Mouse (Mus musculus): ENCODE measurements around the gene Bzw1. TPM values are rescaled to one million over a fixed set of nuclear protein-coding genes. Genes with fewer than 3 reads are reported as not detected.

Gene Bzw1
- 192 and 230 TPM in 2 replicates for polyA plus RNA-seq (2015; fragmentation: Nextera tagmentation; extraction: Ambion mirVana)

GRCm38 (mm10) chr1:58392652-58393283 lies at the start of gene Bzw1:
TSS of gene Bzw1 (plus strand) at chr1:58392898.
- Histone ChIP-seq H3K4me3 (ENCODE audit: low read depth, low read length) (peak within 1 kb of the TSS; percentile 90), H3K36me3 (ENCODE audit: control insufficient read depth, insufficient read depth, low read length) (peaks cover 7% of the 10 kb centered on the region), H3K9ac (ENCODE audit: low read length) (peak within 1 kb of the TSS; percentile 99), H3K27ac (replicated peaks) (peak within 1 kb of the TSS; percentile 99), H3K4me2 (replicated peaks; ENCODE audit: low read depth) (peak within 1 kb of the TSS; percentile 77), H3K27me3 (ENCODE audit: control insufficient read depth, insufficient read depth, low read length) (no peaks in the 10 kb centered on the region), H3K4me1 (replicated peaks; ENCODE audit: control insufficient read depth, insufficient read depth) (no peaks in the 10 kb centered on the region; the same call in 1 of the 2 replicates), H3K9me3 (ENCODE audit: control insufficient read depth, low read length) (no peaks in the 10 kb centered on the region)
- TF ChIP-seq EP300 (optimal IDR thresholded peaks at IDR 0.05) (peak; percentile 99), CTCF (IDR thresholded peaks at IDR 0.05; ENCODE audit: low read depth) (no peak; the same call in 1 of the 2 replicates)
- under 1% methylated on average over 45 of the region's 61 CpGs for WGBS
- peak; percentile 94 for DNase-seq (ENCODE audit: low spot score)
- ATAC-seq (ENCODE audit: low FRiP score, low TSS enrichment), result peak; percentile 96

GRCm38 (mm10) chr1:58343861-58344260 lies 48.8 kb upstream of the Bzw1 start:
- H3K27me3 ChIP-seq (ENCODE audit: control insufficient read depth, insufficient read depth, low read length), result no peaks in the 10 kb centered on the region
- no peaks in the 10 kb centered on the region for H3K9me3 ChIP-seq (ENCODE audit: control insufficient read depth, low read length)
- no peak for DNase-seq (ENCODE audit: low spot score)
- H3K4me3 ChIP-seq (ENCODE audit: low read depth, low read length), result no peak overlapping the region
- no peaks in the 10 kb centered on the region for H3K36me3 ChIP-seq (ENCODE audit: control insufficient read depth, insufficient read depth, low read length)
- no peak overlapping the region for H3K4me2 ChIP-seq (replicated peaks; ENCODE audit: low read depth)
- 48% methylated on average over 4 of the region's 4 CpGs for WGBS
- H3K9ac ChIP-seq (ENCODE audit: low read length), result no peak overlapping the region
- peak; percentile 82 for ATAC-seq (ENCODE audit: low FRiP score, low TSS enrichment)
- no peaks in the 10 kb centered on the region for H3K4me1 ChIP-seq (replicated peaks; ENCODE audit: control insufficient read depth, insufficient read depth)
- TF ChIP-seq CTCF (IDR thresholded peaks at IDR 0.05; ENCODE audit: low read depth) (no peak), EP300 (optimal IDR thresholded peaks at IDR 0.05) (no peak)
- H3K27ac ChIP-seq (replicated peaks), result no peak overlapping the region

- TF ChIP-seq CTCF (IDR thresholded peaks at IDR 0.05; ENCODE audit: low read depth), result no peak
- no peak for TF ChIP-seq EP300 (optimal IDR thresholded peaks at IDR 0.05)
These were observed 48.1 kb upstream of the Bzw1 start for GRCm38 (mm10) chr1:58344570-58344969.

GRCm38 (mm10) chr1:58346159-58346558 lies 46.5 kb upstream of the Bzw1 start:
- H3K4me3 ChIP-seq (ENCODE audit: low read depth, low read length), result no peak overlapping the region
- H3K36me3 ChIP-seq (ENCODE audit: control insufficient read depth, insufficient read depth, low read length), result no peaks in the 10 kb centered on the region
- ATAC-seq (ENCODE audit: low FRiP score, low TSS enrichment), result peak; percentile 69; the same call in 1 of the 2 replicates
- peak; percentile 41 for DNase-seq (ENCODE audit: low spot score)
- TF ChIP-seq EP300 (optimal IDR thresholded peaks at IDR 0.05) (no peak), CTCF (IDR thresholded peaks at IDR 0.05; ENCODE audit: low read depth) (no peak)
- no peak overlapping the region for H3K27ac ChIP-seq (replicated peaks)
- WGBS, result 56% methylated on average over 14 of the region's 14 CpGs
- H3K9ac ChIP-seq (ENCODE audit: low read length), result no peak overlapping the region
- no peaks in the 10 kb centered on the region for H3K27me3 ChIP-seq (ENCODE audit: control insufficient read depth, insufficient read depth, low read length)
- no peaks in the 10 kb centered on the region for H3K9me3 ChIP-seq (ENCODE audit: control insufficient read depth, low read length)
- H3K4me1 ChIP-seq (replicated peaks; ENCODE audit: control insufficient read depth, insufficient read depth), result no peaks in the 10 kb centered on the region
- H3K4me2 ChIP-seq (replicated peaks; ENCODE audit: low read depth), result no peak overlapping the region

More at GRCm38 (mm10) chr1:58344570-58344969, 48.1 kb upstream of the Bzw1 start:
- ATAC-seq (ENCODE audit: low FRiP score, low TSS enrichment) (no peak), DNase-seq (ENCODE audit: low spot score) (no peak)
- no peaks in the 10 kb centered on the region for H3K9me3 ChIP-seq (ENCODE audit: control insufficient read depth, low read length)
- H3K4me1 ChIP-seq (replicated peaks; ENCODE audit: control insufficient read depth, insufficient read depth), result no peaks in the 10 kb centered on the region
- no peak overlapping the region for H3K27ac ChIP-seq (replicated peaks)
- no peak overlapping the region for H3K4me3 ChIP-seq (ENCODE audit: low read depth, low read length)
- 84% methylated on average over 5 of the region's 5 CpGs for WGBS
- no peaks in the 10 kb centered on the region for H3K27me3 ChIP-seq (ENCODE audit: control insufficient read depth, insufficient read depth, low read length)
- no peak overlapping the region for H3K4me2 ChIP-seq (replicated peaks; ENCODE audit: low read depth)
- H3K9ac ChIP-seq (ENCODE audit: low read length), result no peak overlapping the region
- no peaks in the 10 kb centered on the region for H3K36me3 ChIP-seq (ENCODE audit: control insufficient read depth, insufficient read depth, low read length)

GRCm38 (mm10) chr1:58348712-58349111 lies 44.0 kb upstream of the Bzw1 start:
- DNase-seq (ENCODE audit: low spot score), result no peak
- no peaks in the 10 kb centered on the region for H3K9me3 ChIP-seq (ENCODE audit: control insufficient read depth, low read length)
- ATAC-seq (ENCODE audit: low FRiP score, low TSS enrichment), result no peak
- no peaks in the 10 kb centered on the region for H3K27me3 ChIP-seq (ENCODE audit: control insufficient read depth, insufficient read depth, low read length)
- H3K4me3 ChIP-seq (ENCODE audit: low read depth, low read length), result no peak overlapping the region
- TF ChIP-seq CTCF (IDR thresholded peaks at IDR 0.05; ENCODE audit: low read depth) (no peak), EP300 (optimal IDR thresholded peaks at IDR 0.05) (no peak)
- 76% methylated on average over 6 of the region's 6 CpGs for WGBS
- H3K36me3 ChIP-seq (ENCODE audit: control insufficient read depth, insufficient read depth, low read length), result no peaks in the 10 kb centered on the region
- H3K4me1 ChIP-seq (replicated peaks; ENCODE audit: control insufficient read depth, insufficient read depth), result no peaks in the 10 kb centered on the region
- no peak overlapping the region for H3K9ac ChIP-seq (ENCODE audit: low read length)
- H3K27ac ChIP-seq (replicated peaks), result no peak overlapping the region
- no peak overlapping the region for H3K4me2 ChIP-seq (replicated peaks; ENCODE audit: low read depth)

GRCm38 (mm10) chr1:58353238-58353893 lies 39.3 kb upstream of the Bzw1 start:
- no peaks in the 10 kb centered on the region for H3K27me3 ChIP-seq (ENCODE audit: control insufficient read depth, insufficient read depth, low read length)
- TF ChIP-seq EP300 (optimal IDR thresholded peaks at IDR 0.05) (no peak), CTCF (IDR thresholded peaks at IDR 0.05; ENCODE audit: low read depth) (no peak)
- H3K4me3 ChIP-seq (ENCODE audit: low read depth, low read length), result no peak overlapping the region
- no peak overlapping the region for H3K9ac ChIP-seq (ENCODE audit: low read length)
- 21% methylated on average over 4 of the region's 4 CpGs for WGBS
- H3K27ac ChIP-seq (replicated peaks), result peak overlapping the region; percentile 45; the same call in 1 of the 2 replicates
- no peaks in the 10 kb centered on the region for H3K9me3 ChIP-seq (ENCODE audit: control insufficient read depth, low read length)
- no peaks in the 10 kb centered on the region for H3K36me3 ChIP-seq (ENCODE audit: control insufficient read depth, insufficient read depth, low read length)
- peak; percentile 95 for ATAC-seq (ENCODE audit: low FRiP score, low TSS enrichment)
- no peak overlapping the region for H3K4me2 ChIP-seq (replicated peaks; ENCODE audit: low read depth)
- H3K4me1 ChIP-seq (replicated peaks; ENCODE audit: control insufficient read depth, insufficient read depth), result no peaks in the 10 kb centered on the region
- peak; percentile 73 for DNase-seq (ENCODE audit: low spot score)
